Mouse (Mus musculus): ENCODE results near the gene Agap2.

- TF ChIP-seq CTCF (IDR thresholded peaks at IDR 0.05; ENCODE audit: low read depth) (peak; percentile 71), EP300 (IDR thresholded peaks at IDR 0.05; ENCODE audit: low read depth) (no peak)
These were observed at the start of gene Agap2 for GRCm38 (mm10) chr10:127075080-127075479.
